Mouse (Mus musculus): ENCODE measurements around the gene Cdk16. TPM values are rescaled to one million over a fixed set of nuclear protein-coding genes. Genes with fewer than 3 reads are reported as not detected.
"Not testable (repeated sequence)": the region's sequence is repeated elsewhere in the genome, so short reads cannot be mapped to it uniquely, and the experiment has no call there.

Gene Cdk16
- polyA plus RNA-seq, 1 experiment from 2014 or later = 83.0 TPM

GRCm38 (mm10) chrX:20730048-20730447 is 42.3 kb downstream of the Cdk16 start:
- H3K36me3 ChIP-seq (ENCODE audit: control insufficient read depth, insufficient read depth, low read length); H3K4me1 ChIP-seq (ENCODE audit: control insufficient read depth, insufficient read depth, low read length); H3K9me3 ChIP-seq (ENCODE audit: control insufficient read depth, low read length); H3K27ac ChIP-seq (ENCODE audit: low read length); H3K4me3 ChIP-seq (ENCODE audit: low read length); H3K4me2 ChIP-seq (ENCODE audit: low read depth, low read length); H3K9ac ChIP-seq (ENCODE audit: low read depth, low read length); H3K27me3 ChIP-seq (replicated peaks; ENCODE audit: control insufficient read depth, insufficient read depth, low read length): not testable (repeated sequence)
- ATAC-seq = peak; percentile 40; the same call in 1 of the 2 replicates
- WGBS = 36% methylated on average over 10 of the region's 10 CpGs

- no peak overlapping the region for H3K4me2 ChIP-seq (ENCODE audit: low read depth, low read length)
- H3K9me3 ChIP-seq (ENCODE audit: control insufficient read depth, low read length) = no peaks in the 10 kb centered on the region
- no peaks in the 10 kb centered on the region for H3K27me3 ChIP-seq (replicated peaks; ENCODE audit: control insufficient read depth, insufficient read depth, low read length)
- no peak overlapping the region for H3K9ac ChIP-seq (ENCODE audit: low read depth, low read length)
- 73% methylated on average over 4 of the region's 4 CpGs for WGBS
- ATAC-seq = no peak
- no peak overlapping the region for H3K27ac ChIP-seq (ENCODE audit: low read length)
- H3K36me3 ChIP-seq (ENCODE audit: control insufficient read depth, insufficient read depth, low read length) = no peaks in the 10 kb centered on the region
- no peaks in the 10 kb centered on the region for H3K4me1 ChIP-seq (ENCODE audit: control insufficient read depth, insufficient read depth, low read length)
- no peak overlapping the region for H3K4me3 ChIP-seq (ENCODE audit: low read length)
These were observed 48.7 kb downstream of the Cdk16 start for GRCm38 (mm10) chrX:20736479-20736878.

- WGBS = 69% methylated on average over 2 of the region's 2 CpGs
- ATAC-seq = no peak
- H3K4me3 ChIP-seq (ENCODE audit: low read length) = no peak overlapping the region
These were observed 61.1 kb downstream of the Cdk16 start for GRCm38 (mm10) chrX:20748829-20749228.

More at GRCm38 (mm10) chrX:20748829-20749228, 61.1 kb downstream of the Cdk16 start:
- no peaks in the 10 kb centered on the region for H3K27me3 ChIP-seq (replicated peaks; ENCODE audit: control insufficient read depth, insufficient read depth, low read length)
- H3K9ac ChIP-seq (ENCODE audit: low read depth, low read length) = no peak overlapping the region
- H3K9me3 ChIP-seq (ENCODE audit: control insufficient read depth, low read length) = no peaks in the 10 kb centered on the region
- H3K36me3 ChIP-seq (ENCODE audit: control insufficient read depth, insufficient read depth, low read length) = no peaks in the 10 kb centered on the region
- no peaks in the 10 kb centered on the region for H3K4me1 ChIP-seq (ENCODE audit: control insufficient read depth, insufficient read depth, low read length)
- no peak overlapping the region for H3K27ac ChIP-seq (ENCODE audit: low read length)
- no peak overlapping the region for H3K4me2 ChIP-seq (ENCODE audit: low read depth, low read length)

Other genes starting within 250 kb of the Cdk16 start
- gene Rgn, start 138.2 kb upstream of the Cdk16 start, polyA plus RNA-seq (2015; fragmentation: Nextera tagmentation; extraction: Ambion mirVana) = 72.5 and 77.2 TPM in 2 replicates
- 55.1 and 55.3 TPM in 2 replicates for gene Rbm10, start 70.5 kb upstream of the Cdk16 start, polyA plus RNA-seq (2015; fragmentation: Nextera tagmentation; extraction: Ambion mirVana)
- 269 and 279 TPM in 2 replicates for gene Ndufb11, start 70.3 kb upstream of the Cdk16 start, polyA plus RNA-seq (2015; fragmentation: Nextera tagmentation; extraction: Ambion mirVana)
- gene Uba1, start 29.6 kb upstream of the Cdk16 start, polyA plus RNA-seq (2015; fragmentation: Nextera tagmentation; extraction: Ambion mirVana) = 185 and 187 TPM in 2 replicates
- 25.6 and 27.6 TPM in 2 replicates for gene Usp11, start 16.0 kb downstream of the Cdk16 start, polyA plus RNA-seq (2015; fragmentation: Nextera tagmentation; extraction: Ambion mirVana)
- gene Araf, start 109.9 kb downstream of the Cdk16 start, polyA plus RNA-seq (2015; fragmentation: Nextera tagmentation; extraction: Ambion mirVana) = 113 and 116 TPM in 2 replicates
- 14.2 and 16.9 TPM in 2 replicates for gene Timp1, start 182.2 kb downstream of the Cdk16 start, polyA plus RNA-seq (2015; fragmentation: Nextera tagmentation; extraction: Ambion mirVana)
- 1.2 and 1.5 TPM in 2 replicates for gene Syn1, start 233.1 kb downstream of the Cdk16 start, polyA plus RNA-seq (2015; fragmentation: Nextera tagmentation; extraction: Ambion mirVana)
- 7.0 and 8.0 TPM in 2 replicates for gene Cfp, start 243.6 kb downstream of the Cdk16 start, polyA plus RNA-seq (2015; fragmentation: Nextera tagmentation; extraction: Ambion mirVana)

Data from intestine, embryonic 16.5 days (tissue).